Mouse (Mus musculus) liver, embryonic 14.5 days (tissue): Measurements from ENCODE around the gene Medag. TPM values are rescaled to one million over a fixed set of nuclear protein-coding genes. Genes with fewer than 3 reads are reported as not detected.
A peak's percentile ranks its signal among the peaks of the same experiment; 100 is the strongest.

Experiments
- ATAC-seq: fragments of 200-750 bp; cut with Nextera tagmentation; 2 replicates; pipeline ENCODE4 v1.8.0; 2017; ENCODE audit warnings: moderate number of reproducible peaks, mild to moderate bottlenecking, moderate library complexity; ENCODE audit not compliant: insufficient read depth
- DNase-seq, 3 experiments: peaks; one replicate each; pipeline ENCODE4 v3.0.0-alpha.2; 2012 to 2013; ENCODE audit warnings: low read depth in 3 of 3, low spot score in 3 of 3
- H3K27ac ChIP-seq: fragments of 300-500 bp; sonication (generic); 2 replicates; pipeline ENCODE4 v1.5.1; 2014; ENCODE audit warnings: moderate library complexity, mild to moderate bottlenecking, control low read depth, inconsistent platforms
- H3K27me3 ChIP-seq: fragments of 300-500 bp; sonication (generic); 2 replicates; pipeline ENCODE4 v1.6.1; 2014; ENCODE audit warnings: mild to moderate bottlenecking, low read length, moderate library complexity; ENCODE audit not compliant: control insufficient read depth, insufficient read depth
- H3K36me3 ChIP-seq: fragments of 300-500 bp; sonication (generic); replicated peaks from 2 replicates; pipeline ENCODE4 v1.6.1; 2014; ENCODE audit warnings: low read depth; ENCODE audit not compliant: control insufficient read depth, insufficient read depth
- H3K4me1 ChIP-seq, 2 experiments: fragments of 200-500 bp in 1 of 2; fragments of 300-500 bp in 1 of 2; sonication (generic) in 1 of 2; replicated peaks; 2 replicates each; pipeline ENCODE4 v1.6.1; 2012 to 2014; ENCODE audit warnings: antibody characterized with exemption in 1 of 2, inconsistent platforms in 1 of 2, low read length in 1 of 2; ENCODE audit not compliant: control insufficient read depth in 2 of 2, insufficient read depth in 2 of 2
- H3K4me2 ChIP-seq: fragments of 300-500 bp; sonication (generic); 2 replicates; pipeline ENCODE4 v1.6.1; 2014; ENCODE audit warnings: low read depth, mild to moderate bottlenecking, control low read depth, moderate library complexity
- H3K4me3 ChIP-seq, 2 experiments: fragments of 200-500 bp in 1 of 2; fragments of 300-500 bp in 1 of 2; sonication (generic) in 1 of 2; 2 replicates each; pipeline ENCODE4 v1.5.1; 2012 to 2014; ENCODE audit warnings: low read depth in 2 of 2, low read length in 2 of 2, mild to moderate bottlenecking in 2 of 2, control low read depth in 1 of 2, inconsistent platforms in 1 of 2, moderate library complexity in 1 of 2; ENCODE audit not compliant: insufficient read depth in 1 of 2
- H3K9ac ChIP-seq: fragments of 300-500 bp; sonication (generic); replicated peaks from 2 replicates; pipeline ENCODE4 v1.6.1; 2014; ENCODE audit warnings: mild to moderate bottlenecking, control low read depth, moderate library complexity
- H3K9me3 ChIP-seq: fragments of 300-500 bp; sonication (generic); 2 replicates; pipeline ENCODE4 v1.6.1; 2016; ENCODE audit warnings: low read length, mixed read lengths; ENCODE audit not compliant: control insufficient read depth
- CTCF ChIP-seq: IDR thresholded peaks from 2 replicates; pipeline ENCODE4 v1.5.1; 2016; ENCODE audit warnings: antibody characterized with exemption, low read depth, control low read depth
- EP300 ChIP-seq: IDR thresholded peaks from 2 replicates; pipeline ENCODE4 v1.6.1; 2016; ENCODE audit warnings: antibody characterized with exemption, low read depth
- WGBS: fragments of 180-500 bp; shearing (Covaris S2); extraction: QIAGEN DNeasy Blood & Tissue Kit; methylation state at CpG from one replicate; pipeline ENCODE4 v1.1.7; 2014; ENCODE audit not compliant: insufficient replicate concordance; 5-methylcytosine and 5-hydroxymethylcytosine counted together
- polyA plus RNA-seq, 2 experiments: library from polyadenylated mRNA; depleted of rRNA in 1 of 2; stranded (reverse) in 1 of 2; unstranded in 1 of 2; fragments of >200 nt; fragmentation: Nextera tagmentation in 1 of 2; extraction: Ambion mirVana in 1 of 2; gene quantifications; 2 replicates each; pipeline versions ENCODE4 v1.2.1 to v1.2.3; 2012 to 2014

The Medag gene
- polyA plus RNA-seq, 2 experiments = 0.18 to 0.27 TPM

DNA sequence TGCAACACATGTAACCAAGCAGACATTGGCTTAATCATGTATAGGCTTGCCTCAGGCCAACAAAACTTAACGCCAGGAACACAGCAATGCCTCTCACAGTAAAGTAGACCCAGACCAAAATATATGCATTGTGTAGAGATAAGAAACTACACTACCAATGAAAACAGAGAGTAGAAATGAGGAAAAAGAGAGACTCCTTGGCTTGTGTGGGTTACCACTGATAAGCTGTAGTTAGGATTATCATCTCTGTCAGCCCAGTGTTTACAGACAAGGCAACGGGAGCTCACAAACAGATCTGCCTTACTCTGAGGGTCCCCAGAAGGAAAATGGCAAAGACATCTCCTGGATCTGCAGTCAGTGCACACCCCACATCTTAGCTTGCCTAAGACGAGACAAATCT, 25.0 kb downstream of the Medag start:
- no peaks in the 10 kb centered on the region; the same call in 1 of the 2 replicates for H3K27me3 ChIP-seq
- H3K27ac ChIP-seq = no peak overlapping the region; the same call in 1 of the 2 replicates
- no peaks in the 10 kb centered on the region for H3K36me3 ChIP-seq
- peak overlapping the region; percentile 33 for H3K4me2 ChIP-seq
- DNase-seq = peak in 2 of 3 experiments; percentile 9 to 19
- TF ChIP-seq CTCF = no peak
- TF ChIP-seq EP300 = peak; percentile 69
- H3K4me1 ChIP-seq = peaks cover 22 to 34% of the 10 kb centered on the region in 2 experiments
- no peaks in the 10 kb centered on the region for H3K9me3 ChIP-seq
- ATAC-seq = peak; percentile 81
- no peak overlapping the region for H3K9ac ChIP-seq
- WGBS = 7% methylated on average over 3 of the region's 3 CpGs
- no peak overlapping the region for H3K4me3 ChIP-seq

DNA sequence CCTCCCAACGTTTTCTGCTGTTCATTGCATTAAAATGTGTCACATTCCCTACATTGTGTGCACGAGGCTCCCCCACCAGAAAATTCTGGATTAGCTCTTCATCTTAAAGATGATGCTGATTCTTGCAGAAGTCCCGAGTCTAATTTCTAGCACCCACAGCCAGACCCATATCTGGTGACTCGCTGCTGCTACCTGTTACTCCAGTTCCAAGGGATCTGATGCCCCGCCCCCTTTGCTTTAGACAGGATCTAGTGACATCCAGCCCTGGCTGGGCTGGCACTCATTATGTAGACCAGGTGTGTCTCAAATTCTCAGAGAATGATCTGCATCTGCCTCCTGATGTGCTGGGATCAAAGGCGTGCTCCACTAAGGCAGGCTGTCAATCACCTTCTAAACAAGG, 25.6 kb downstream of the Medag start:
- Histone ChIP-seq H3K27me3 (no peaks in the 10 kb centered on the region; the same call in 1 of the 2 replicates), H3K36me3 (no peaks in the 10 kb centered on the region), H3K4me2 (peak overlapping the region; percentile 33; the same call in 1 of the 2 replicates), H3K9me3 (no peaks in the 10 kb centered on the region), H3K27ac (no peak overlapping the region), H3K4me1 (peaks cover 22 to 34% of the 10 kb centered on the region in 2 experiments), H3K9ac (no peak overlapping the region), H3K4me3 (no peak overlapping the region)
- 34% methylated on average over 6 of the region's 6 CpGs for WGBS
- DNase-seq = peak in 1 of 3 experiments; percentile 7
- TF ChIP-seq EP300 (no peak), CTCF (no peak)
- no peak for ATAC-seq

GRCm38 (mm10) chr5:149439531-149440179, 28.1 kb downstream of the Medag start, which contains the start of gene Tex26:
Tex26 (plus strand) TSS chr5:149439660.
- ATAC-seq = peak; percentile 78
- Histone ChIP-seq H3K27ac (no peak within 1 kb of the TSS), H3K4me2 (peak within 1 kb of the TSS; percentile 76), H3K9ac (0 out of 2 replicates have a peak within 1 kb of the TSS, but pooled peaks have one; percentile 37), H3K36me3 (no peaks in the 10 kb centered on the region), H3K27me3 (no peaks in the 10 kb centered on the region; the same call in 1 of the 2 replicates), H3K9me3 (no peaks in the 10 kb centered on the region), H3K4me1 (peaks cover 22 to 31% of the 10 kb centered on the region in 2 experiments), H3K4me3 (peak within 1 kb of the TSS; percentile 45 to 48)
- peak; percentile 45 to 66 (median 50) for DNase-seq
- 0% methylated on average over 25 of the region's 25 CpGs for WGBS
- TF ChIP-seq CTCF = no peak
- no peak for TF ChIP-seq EP300

- Histone ChIP-seq H3K4me3 (peak overlapping the region; percentile 45 to 48; a peak in 3 of 4 replicates), H3K9me3 (no peaks in the 10 kb centered on the region), H3K9ac (0 out of 2 replicates have a peak overlapping the region, but pooled peaks have one; percentile 37), H3K27ac (no peak overlapping the region), H3K36me3 (no peaks in the 10 kb centered on the region), H3K27me3 (no peaks in the 10 kb centered on the region; the same call in 1 of the 2 replicates), H3K4me1 (peaks cover 22 to 31% of the 10 kb centered on the region in 2 experiments), H3K4me2 (peak overlapping the region; percentile 76)
- ATAC-seq (peak; percentile 40; the same call in 1 of the 2 replicates), DNase-seq (no peak)
- TF ChIP-seq CTCF (no peak), EP300 (no peak)
- 4% methylated on average over 17 of the region's 18 CpGs for WGBS
These were observed 28.6 kb downstream of the Medag start for GRCm38 (mm10) chr5:149440180-149440573.

DNA sequence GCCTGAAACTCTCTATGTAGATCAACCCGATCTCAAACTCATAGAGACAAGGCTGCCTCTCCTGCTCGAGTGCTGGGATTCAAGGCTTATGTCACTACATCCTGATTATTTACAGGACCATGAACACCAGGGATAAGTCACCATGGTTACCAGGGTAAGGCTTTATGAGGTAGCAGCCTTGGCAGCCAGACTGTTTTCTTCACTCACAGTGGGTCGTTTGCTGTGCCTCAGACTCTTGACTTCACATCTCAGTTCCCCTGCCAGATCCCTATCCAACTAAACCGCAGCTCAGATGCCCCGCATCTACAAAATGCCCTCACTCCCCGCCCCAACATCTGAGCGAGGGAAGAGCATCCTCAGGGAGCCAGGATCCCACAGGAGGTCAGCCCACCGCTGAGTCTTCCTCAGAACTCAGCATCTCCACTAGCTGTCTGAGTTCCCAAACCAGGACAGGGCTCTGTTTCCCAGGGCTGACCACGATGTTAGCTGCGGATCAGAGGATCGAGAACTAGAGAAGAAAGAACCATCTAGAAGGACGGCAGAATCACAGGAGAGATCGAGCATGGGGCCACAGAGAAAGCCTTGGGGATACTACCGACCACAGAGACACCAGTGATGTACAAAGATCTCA, 30.2 kb downstream of the Medag start:
- Histone ChIP-seq H3K4me2 (no peak overlapping the region), H3K27ac (no peak overlapping the region), H3K4me3 (no peak overlapping the region), H3K9ac (no peak overlapping the region), H3K9me3 (no peaks in the 10 kb centered on the region), H3K27me3 (no peaks in the 10 kb centered on the region; the same call in 1 of the 2 replicates), H3K4me1 (peaks cover 14 to 19% of the 10 kb centered on the region in 2 experiments; a peak in 3 of 4 replicates), H3K36me3 (no peaks in the 10 kb centered on the region)
- DNase-seq (no peak), ATAC-seq (no peak)
- 56% methylated on average over 14 of the region's 14 CpGs for WGBS
- no peak for TF ChIP-seq EP300
- no peak for TF ChIP-seq CTCF
